Comparison of ENCODE assay signal across 8 mouse cellular contexts in the genomic region with DNA sequence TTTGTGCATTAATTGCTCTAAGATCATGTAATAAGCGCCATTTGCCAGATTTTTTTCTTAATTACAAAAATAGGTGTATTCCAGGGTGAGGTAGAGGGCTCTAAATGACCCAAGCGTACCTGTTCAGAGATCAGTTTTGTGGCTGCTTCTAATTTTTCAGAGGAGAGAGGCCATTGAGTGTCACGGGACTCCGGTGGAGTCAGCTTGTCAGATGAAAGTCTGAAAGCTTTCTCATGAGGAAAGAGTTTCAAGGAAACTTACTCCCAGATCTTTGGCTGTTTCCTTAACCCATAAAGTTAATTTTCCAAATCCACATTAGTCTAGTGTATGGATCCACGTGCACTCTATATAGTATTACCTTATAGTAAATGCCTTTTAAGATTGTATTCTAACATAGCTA. TPM values are rescaled to one million over a fixed set of nuclear protein-coding genes. Genes with fewer than 3 reads are reported as not detected.
"Had no signal": no experiment of that assay in that cellular context is flagged by ENCODE, and none has a peak within 500 bp of the region (broad histone marks: within the 10 kb centered on the region; RNA-seq: fewer than 3 reads in every experiment).

No protein-coding gene starts in this region.

RNA-seq across cellular contexts. Expression of a gene that starts 25.5 kb away (rescaled TPM):
- polyA plus RNA-seq: small intestine, adult 2 months; spleen, adult 2 months; stomach, embryonic 14.5 days; stomach, embryonic 16.5 days; testis, adult 2 months had no signal

RNA-seq across cellular contexts. Expression of a gene that starts 42.7 kb away (rescaled TPM):
- polyA plus RNA-seq: small intestine, adult 2 months; spleen, adult 2 months; testis, adult 2 months; thymus, adult 2 months; thymus, postnatal 0 days; urinary bladder, adult 2 months had no signal
